Mouse (Mus musculus) lung, postnatal 0 days (tissue): ENCODE results near the gene Brinp1.

ENCODE experiments used
- CTCF ChIP-seq: IDR thresholded peaks from 2 replicates; pipeline ENCODE4 v1.5.1; 2016; ENCODE audit warnings: antibody characterized with exemption, mild to moderate bottlenecking
- EP300 ChIP-seq: IDR thresholded peaks from 2 replicates; pipeline ENCODE4 v1.6.1; 2016; ENCODE audit warnings: antibody characterized with exemption, mild to moderate bottlenecking, control low read depth

DNA sequence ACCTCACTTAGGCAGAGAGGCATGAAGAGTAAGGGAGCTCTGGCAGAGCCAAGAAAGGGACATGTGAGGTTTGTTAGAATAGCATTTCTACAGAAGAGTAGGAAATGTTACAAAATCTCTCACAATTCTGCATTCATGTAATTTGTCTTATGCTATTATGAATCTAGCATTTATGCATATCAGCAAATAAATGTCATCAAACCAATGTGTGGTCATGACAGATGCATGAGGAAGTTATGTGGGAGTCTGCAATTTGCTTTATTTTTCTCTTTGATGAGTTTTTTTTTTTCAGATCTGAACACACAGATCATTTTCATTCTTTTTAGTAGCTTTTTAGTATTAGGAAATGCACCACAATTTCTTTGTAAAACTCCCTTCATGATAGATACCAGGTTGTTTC, 82.2 kb downstream of the Brinp1 start:
- TF ChIP-seq CTCF (no peak), EP300 (no peak)
